Mouse (Mus musculus) embryonic facial prominence, embryonic 12.5 days (tissue): ENCODE data around the gene Tmem229a. TPM values are rescaled to one million over a fixed set of nuclear protein-coding genes. Genes with fewer than 3 reads are reported as not detected.

ENCODE experiments used
- ATAC-seq: fragments of 200-750 bp; cut with Nextera tagmentation; 2 replicates; pipeline ENCODE4 v1.8.0; 2017; ENCODE audit not compliant: insufficient number of reproducible peaks, insufficient read depth, low FRiP score, low TSS enrichment
- H3K27ac ChIP-seq: fragments of 300-500 bp; sonication (generic); 2 replicates; pipeline ENCODE4 v1.5.1; 2016; ENCODE audit warnings: mild to moderate bottlenecking
- H3K27me3 ChIP-seq: fragments of 300-500 bp; sonication (generic); 2 replicates; pipeline ENCODE4 v1.6.1; 2016; ENCODE audit warnings: mild to moderate bottlenecking, moderate library complexity
- H3K36me3 ChIP-seq: fragments of 300-500 bp; sonication (generic); 2 replicates; pipeline ENCODE4 v1.6.1; 2016; ENCODE audit warnings: mild to moderate bottlenecking
- H3K4me1 ChIP-seq: fragments of 300-500 bp; sonication (generic); 2 replicates; pipeline ENCODE4 v1.6.1; 2016
- H3K4me2 ChIP-seq: fragments of 300-500 bp; sonication (generic); replicated peaks from 2 replicates; pipeline ENCODE4 v1.6.1; 2016; ENCODE audit warnings: mild to moderate bottlenecking, moderate library complexity
- H3K4me3 ChIP-seq: fragments of 300-500 bp; sonication (generic); 2 replicates; pipeline ENCODE4 v1.5.1; 2016; ENCODE audit warnings: mild to moderate bottlenecking
- H3K9ac ChIP-seq: fragments of 300-500 bp; sonication (generic); 2 replicates; pipeline ENCODE4 v1.6.1; 2016; ENCODE audit warnings: mild to moderate bottlenecking, moderate library complexity
- H3K9me3 ChIP-seq: fragments of 300-500 bp; sonication (generic); 2 replicates; pipeline ENCODE4 v1.6.1; 2016; ENCODE audit warnings: mild to moderate bottlenecking, moderate library complexity
- WGBS: fragments of 180-500 bp; shearing (Covaris S2); methylation state at CpG from one replicate; pipeline ENCODE4 v1.1.7; 2016; 5-methylcytosine and 5-hydroxymethylcytosine counted together
- polyA plus RNA-seq: library from polyadenylated mRNA; unstranded; fragments of >200 nt; fragmentation: Nextera tagmentation; extraction: Ambion mirVana; gene quantifications from 2 replicates; pipeline ENCODE4 v1.2.1, GENCODE M21; 2016

The Tmem229a gene
- polyA plus RNA-seq = 1.0 and 1.3 TPM in 2 replicates

- WGBS = under 1% methylated on average over 46 of the region's 46 CpGs
Observed at GRCm38 (mm10) chr6:24955946-24956585, at the start of gene Tmem229a. Tmem229a (minus strand) TSS chr6:24956297.

GRCm38 (mm10) chr6:24993754-24994153, 37.7 kb upstream of the Tmem229a start:
- no peaks in the 10 kb centered on the region for H3K9me3 ChIP-seq
- WGBS = 67% methylated on average over 2 of the region's 2 CpGs

More at GRCm38 (mm10) chr6:24955946-24956585, at the start of gene Tmem229a:
- Histone ChIP-seq H3K4me1 (no peaks in the 10 kb centered on the region), H3K36me3 (no peaks in the 10 kb centered on the region), H3K27ac (no peak within 1 kb of the TSS), H3K9ac (peak within 1 kb of the TSS; percentile 66), H3K4me2 (peak within 1 kb of the TSS; percentile 98), H3K4me3 (peak within 1 kb of the TSS; percentile 57), H3K27me3 (peaks cover 19% of the 10 kb centered on the region), H3K9me3 (no peaks in the 10 kb centered on the region)
- ATAC-seq = peak; percentile 76

GRCm38 (mm10) chr6:24989836-24990235, 33.7 kb upstream of the Tmem229a start:
- no peaks in the 10 kb centered on the region for H3K9me3 ChIP-seq
- H3K4me2 ChIP-seq = no peak overlapping the region
- H3K27ac ChIP-seq = no peak overlapping the region
- H3K9ac ChIP-seq = no peak overlapping the region
- no peaks in the 10 kb centered on the region for H3K4me1 ChIP-seq
- H3K36me3 ChIP-seq = no peaks in the 10 kb centered on the region
- no peak overlapping the region for H3K4me3 ChIP-seq
- ATAC-seq = no peak
- H3K27me3 ChIP-seq = no peaks in the 10 kb centered on the region

More at GRCm38 (mm10) chr6:24993754-24994153, 37.7 kb upstream of the Tmem229a start:
- ATAC-seq = no peak
- Histone ChIP-seq H3K36me3 (no peaks in the 10 kb centered on the region), H3K4me2 (no peak overlapping the region), H3K27me3 (no peaks in the 10 kb centered on the region), H3K27ac (no peak overlapping the region), H3K4me3 (no peak overlapping the region), H3K9ac (no peak overlapping the region), H3K4me1 (no peaks in the 10 kb centered on the region)

DNA sequence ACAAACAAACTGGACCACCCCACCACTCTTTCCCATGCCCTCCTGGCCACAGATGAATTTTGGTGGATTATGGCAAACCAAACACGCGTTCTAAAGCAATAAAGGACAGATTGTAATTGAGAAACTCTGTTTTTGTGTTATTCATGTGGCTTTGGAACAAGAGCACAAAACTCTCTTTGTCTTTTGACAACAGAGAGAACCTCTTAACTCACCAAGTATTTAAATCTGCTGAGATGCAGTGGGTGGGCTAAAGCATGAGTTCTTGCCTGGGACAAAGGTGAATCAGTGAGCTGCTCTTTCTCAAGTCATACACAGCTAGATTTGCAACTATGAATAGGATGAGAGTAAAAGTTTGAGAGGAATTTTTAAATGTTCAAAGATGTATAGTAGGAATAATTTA, 20.1 kb upstream of the Tmem229a start:
- no peaks in the 10 kb centered on the region for H3K4me1 ChIP-seq
- H3K9ac ChIP-seq = no peak overlapping the region
- H3K36me3 ChIP-seq = no peaks in the 10 kb centered on the region
- H3K27me3 ChIP-seq = no peaks in the 10 kb centered on the region
- WGBS = 46% methylated on average over 2 of the region's 2 CpGs
- no peak overlapping the region for H3K27ac ChIP-seq
- no peak overlapping the region for H3K4me3 ChIP-seq
- no peak overlapping the region for H3K4me2 ChIP-seq
- no peaks in the 10 kb centered on the region for H3K9me3 ChIP-seq
- ATAC-seq = no peak

- Histone ChIP-seq H3K9me3 (no peaks in the 10 kb centered on the region), H3K36me3 (no peaks in the 10 kb centered on the region), H3K4me3 (no peak overlapping the region), H3K9ac (no peak overlapping the region), H3K27me3 (no peaks in the 10 kb centered on the region), H3K4me1 (no peaks in the 10 kb centered on the region), H3K27ac (no peak overlapping the region), H3K4me2 (no peak overlapping the region)
- ATAC-seq = no peak
- WGBS = 66% methylated on average over 3 of the region's 3 CpGs
Observed at GRCm38 (mm10) chr6:24968471-24969223, 12.6 kb upstream of the Tmem229a start.

GRCm38 (mm10) chr6:24967726-24968125, 11.6 kb upstream of the Tmem229a start:
- no peak for ATAC-seq

GRCm38 (mm10) chr6:24966010-24966682, 10.0 kb upstream of the Tmem229a start:
- Histone ChIP-seq H3K4me3 (no peak overlapping the region), H3K9ac (no peak overlapping the region), H3K27ac (no peak overlapping the region), H3K36me3 (no peaks in the 10 kb centered on the region), H3K4me2 (no peak overlapping the region), H3K9me3 (no peaks in the 10 kb centered on the region), H3K4me1 (no peaks in the 10 kb centered on the region), H3K27me3 (no peaks in the 10 kb centered on the region)
- WGBS = 76% methylated on average over 2 of the region's 2 CpGs
- no peak for ATAC-seq

More at GRCm38 (mm10) chr6:24967726-24968125, 11.6 kb upstream of the Tmem229a start:
- Histone ChIP-seq H3K9me3 (no peaks in the 10 kb centered on the region), H3K36me3 (no peaks in the 10 kb centered on the region), H3K4me1 (no peaks in the 10 kb centered on the region), H3K4me2 (no peak overlapping the region), H3K27me3 (no peaks in the 10 kb centered on the region), H3K9ac (no peak overlapping the region), H3K4me3 (no peak overlapping the region), H3K27ac (no peak overlapping the region)
- 87% methylated on average over 7 of the region's 7 CpGs for WGBS

DNA sequence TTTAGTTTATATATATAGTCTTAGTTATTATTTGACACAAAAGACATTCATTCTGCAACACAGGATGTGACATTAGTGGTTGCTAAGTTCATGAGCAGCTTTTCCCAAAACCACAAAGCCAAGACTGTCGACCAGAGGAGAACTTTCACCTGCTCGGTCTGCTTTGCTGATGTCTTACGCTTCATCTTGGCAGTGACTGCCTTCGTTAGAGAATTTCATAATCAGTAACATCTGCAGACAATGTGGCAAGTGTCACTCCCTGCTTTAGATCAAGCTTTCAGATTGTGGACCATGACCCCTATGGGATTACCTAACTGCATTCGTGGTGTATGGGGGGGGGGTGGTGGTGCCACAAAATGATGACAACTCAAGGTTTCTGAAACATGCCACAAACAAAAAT, 7.7 kb upstream of the Tmem229a start:
- Histone ChIP-seq H3K27ac (no peak overlapping the region), H3K9ac (no peak overlapping the region), H3K9me3 (no peaks in the 10 kb centered on the region), H3K4me3 (no peak overlapping the region), H3K27me3 (no peaks in the 10 kb centered on the region), H3K36me3 (no peaks in the 10 kb centered on the region), H3K4me2 (no peak overlapping the region), H3K4me1 (no peaks in the 10 kb centered on the region)
- no peak for ATAC-seq
- 68% methylated on average over 5 of the region's 5 CpGs for WGBS

GRCm38 (mm10) chr6:24956586-24956973, 483 bp upstream of the Tmem229a start:
- Histone ChIP-seq H3K9ac (peak overlapping the region; percentile 66; the same call in 1 of the 2 replicates), H3K27ac (no peak overlapping the region), H3K4me3 (peak overlapping the region; percentile 57), H3K36me3 (no peaks in the 10 kb centered on the region), H3K4me1 (no peaks in the 10 kb centered on the region), H3K27me3 (peaks cover 19% of the 10 kb centered on the region), H3K9me3 (no peaks in the 10 kb centered on the region), H3K4me2 (peak overlapping the region; percentile 98)
- 13% methylated on average over 5 of the region's 5 CpGs for WGBS
- ATAC-seq = peak; percentile 50

GRCm38 (mm10) chr6:24955131-24955945, 759 bp downstream of the Tmem229a start:
- Histone ChIP-seq H3K4me1 (no peaks in the 10 kb centered on the region), H3K9ac (peak overlapping the region; percentile 66), H3K36me3 (no peaks in the 10 kb centered on the region), H3K27me3 (peaks cover 19% of the 10 kb centered on the region), H3K4me3 (peak overlapping the region; percentile 57), H3K4me2 (peak overlapping the region; percentile 98), H3K9me3 (no peaks in the 10 kb centered on the region), H3K27ac (no peak overlapping the region)
- under 1% methylated on average over 90 of the region's 91 CpGs for WGBS
- peak; percentile 78 for ATAC-seq

- Histone ChIP-seq H3K27ac (no peak overlapping the region), H3K9me3 (no peaks in the 10 kb centered on the region), H3K9ac (no peak overlapping the region), H3K4me3 (no peak overlapping the region), H3K4me2 (no peak overlapping the region), H3K27me3 (peaks cover 19% of the 10 kb centered on the region), H3K36me3 (no peaks in the 10 kb centered on the region), H3K4me1 (no peaks in the 10 kb centered on the region)
- 81% methylated on average over 5 of the region's 5 CpGs for WGBS
- no peak for ATAC-seq
Observed at GRCm38 (mm10) chr6:24954126-24954525, 2.0 kb downstream of the Tmem229a start.
